Mouse (Mus musculus): ENCODE data around the gene Hecw1.

The Hecw1 gene

DNA sequence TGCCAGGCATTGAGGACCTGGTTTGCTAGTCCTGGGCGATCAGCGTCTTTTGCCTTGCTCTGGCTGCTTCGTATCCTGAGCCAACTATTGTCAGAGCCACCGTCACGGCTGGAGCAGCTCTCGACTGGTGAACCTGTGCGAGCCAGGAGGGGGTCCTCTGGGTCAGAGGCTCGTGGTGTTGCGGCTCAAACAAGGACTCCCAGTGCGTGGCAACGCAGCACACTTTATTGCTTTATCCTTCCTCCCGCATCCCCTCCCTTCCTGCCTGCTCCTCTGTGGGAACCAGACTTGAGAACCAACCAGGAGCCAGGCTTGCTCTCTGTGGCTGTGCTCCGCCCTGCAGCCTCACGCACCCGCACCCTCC, at the start of gene Hecw1:
TSS of gene Hecw1 (minus strand) at position 323 of the 364 bp plus-strand sequence.
- peak; percentile 70 to 81 for DNase-seq (ENCODE audit: low spot score in 2 of 2)

DNA sequence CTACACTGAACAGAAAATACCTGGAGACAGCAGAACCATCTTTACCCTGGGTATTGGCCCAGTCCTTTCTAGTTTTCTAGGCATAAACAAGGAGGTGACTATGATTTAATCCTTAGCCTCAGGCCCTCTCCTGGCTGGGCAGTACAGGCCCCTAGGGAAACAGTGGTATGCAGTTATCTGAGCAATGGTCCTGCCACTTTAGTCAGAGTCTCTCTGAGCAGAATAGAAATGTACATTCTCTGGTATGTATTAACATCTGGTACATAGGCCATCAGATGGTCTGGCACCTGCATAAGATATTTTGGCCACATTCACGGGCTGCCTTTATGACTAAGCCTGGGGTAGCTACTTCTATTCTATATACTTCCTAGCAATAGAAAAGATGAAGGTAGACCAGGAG, 38.3 kb upstream of the Hecw1 start:
- no peak for DNase-seq (ENCODE audit: low spot score in 2 of 2)

DNA sequence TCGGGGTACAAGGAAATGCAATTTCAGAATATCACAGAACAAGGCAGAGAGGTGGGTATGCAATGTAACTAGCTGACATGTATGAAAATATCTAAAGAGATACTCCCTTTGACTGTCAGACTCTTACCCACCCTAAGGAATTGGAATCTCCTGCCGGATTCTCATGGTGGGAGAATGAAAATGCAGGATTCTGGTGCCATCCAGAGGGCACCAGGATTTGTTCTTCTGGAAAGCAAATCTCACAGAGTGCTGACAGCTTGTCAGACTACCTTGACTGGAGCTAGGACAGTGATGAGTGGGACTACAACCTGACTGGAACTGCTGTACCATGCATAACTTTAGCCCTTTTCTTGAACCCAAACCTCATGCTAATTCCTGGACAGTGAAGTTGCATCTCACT, 29.6 kb upstream of the Hecw1 start:
- DNase-seq (ENCODE audit: low spot score in 2 of 2) = peak in 1 of 2 experiments; percentile 20

DNA sequence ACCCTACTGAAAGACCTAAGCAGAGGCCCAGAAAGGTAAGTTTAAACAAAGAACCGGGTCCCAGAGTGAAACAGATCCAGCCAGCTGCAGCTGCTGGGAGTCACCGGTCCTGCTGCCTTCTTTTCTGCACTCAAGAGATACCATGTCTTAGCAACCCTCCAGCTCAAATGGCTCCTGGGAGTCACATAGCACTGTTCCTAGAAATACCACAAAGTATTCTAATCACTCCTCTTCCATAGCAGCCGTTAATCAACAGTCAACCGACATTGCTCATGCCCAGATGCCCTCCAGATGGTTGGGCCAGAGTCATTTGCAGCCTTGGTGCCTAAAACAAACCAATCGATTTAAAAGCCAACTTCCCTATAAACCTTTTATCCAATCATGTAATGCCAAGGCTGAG, 19.8 kb upstream of the Hecw1 start:
- no peak for DNase-seq (ENCODE audit: low spot score in 2 of 2)

DNA sequence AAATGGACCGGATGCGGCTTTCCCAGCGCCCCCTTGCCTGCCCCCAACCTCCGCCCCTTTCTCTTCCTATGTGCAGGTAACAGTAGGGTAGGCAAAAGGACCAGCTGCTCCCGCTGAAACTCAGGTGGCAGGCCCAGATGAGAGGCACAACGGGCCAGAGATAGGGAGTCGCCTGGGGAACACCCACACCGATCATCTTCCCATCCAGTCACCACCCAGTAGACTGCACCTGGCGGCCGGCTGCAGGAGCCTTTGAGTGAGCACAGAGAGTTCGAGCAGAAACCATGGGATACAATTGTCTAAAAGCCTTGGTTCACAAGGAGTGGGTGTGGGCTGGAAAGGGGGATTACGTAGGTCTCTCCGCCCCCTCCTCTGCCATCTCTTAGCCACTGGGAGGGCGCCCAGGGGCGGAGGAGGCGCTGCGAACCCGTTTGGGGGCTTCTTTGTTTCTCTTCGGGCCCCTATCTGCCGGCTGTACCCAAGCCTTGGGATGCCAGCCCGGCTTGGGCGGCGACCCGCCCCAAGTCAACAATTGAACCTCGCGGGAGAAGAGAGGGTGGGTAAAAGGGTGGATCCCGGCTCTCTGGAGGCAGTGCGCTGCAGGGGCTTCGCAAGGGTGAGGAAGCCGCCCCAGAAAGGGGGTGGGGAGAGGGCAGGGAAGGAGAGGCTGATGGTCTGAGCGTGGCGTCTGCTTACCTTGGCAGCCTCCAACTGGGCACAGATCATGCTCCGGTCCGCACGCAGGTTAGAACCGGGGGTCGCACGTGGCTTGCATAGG, 711 bp downstream of the Hecw1 start:
- DNase-seq (ENCODE audit: low spot score in 2 of 2) = peak; percentile 64 to 66

DNA sequence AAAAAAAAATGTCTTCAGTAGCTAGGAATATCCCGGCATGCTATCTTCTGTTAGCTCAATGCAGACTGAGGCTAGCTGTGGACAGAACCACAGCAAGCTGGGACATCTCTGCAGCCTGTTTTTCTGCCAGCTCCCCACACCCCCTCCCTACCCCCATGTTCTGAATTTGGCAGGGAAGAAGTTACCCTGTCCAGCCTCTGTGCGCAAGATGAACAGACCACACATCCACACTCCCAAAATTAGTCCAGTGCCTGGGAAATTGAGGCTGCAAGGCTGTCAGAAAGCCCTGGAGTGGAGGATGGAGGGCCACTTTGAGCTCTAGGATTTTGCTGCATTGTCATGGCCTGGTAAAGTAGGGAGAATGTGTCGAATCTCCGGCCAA, 1.3 kb downstream of the Hecw1 start:
- peak in 1 of 2 experiments; percentile 54 for DNase-seq (ENCODE audit: low spot score in 2 of 2)

DNA sequence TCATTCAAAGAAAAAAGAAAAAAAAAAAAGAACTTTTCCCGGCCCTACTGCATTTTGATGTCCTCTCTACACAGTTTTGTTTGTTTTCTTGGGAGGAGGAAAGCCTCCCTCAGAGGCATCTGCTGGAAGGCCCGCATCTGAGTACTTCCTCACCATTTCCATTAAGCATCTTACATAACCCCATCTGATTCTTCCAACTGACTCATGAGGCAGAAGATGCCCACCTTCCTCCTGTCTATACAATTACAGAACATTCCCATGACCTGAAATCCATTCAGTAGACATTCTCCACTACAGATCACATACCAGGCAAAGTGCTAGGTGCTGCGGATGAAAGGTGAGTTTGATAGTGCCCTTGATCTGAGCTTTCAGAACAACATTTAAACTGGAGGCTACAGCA, 3.4 kb downstream of the Hecw1 start:
- DNase-seq (ENCODE audit: low spot score in 2 of 2) = peak in 1 of 2 experiments; percentile 38

DNA sequence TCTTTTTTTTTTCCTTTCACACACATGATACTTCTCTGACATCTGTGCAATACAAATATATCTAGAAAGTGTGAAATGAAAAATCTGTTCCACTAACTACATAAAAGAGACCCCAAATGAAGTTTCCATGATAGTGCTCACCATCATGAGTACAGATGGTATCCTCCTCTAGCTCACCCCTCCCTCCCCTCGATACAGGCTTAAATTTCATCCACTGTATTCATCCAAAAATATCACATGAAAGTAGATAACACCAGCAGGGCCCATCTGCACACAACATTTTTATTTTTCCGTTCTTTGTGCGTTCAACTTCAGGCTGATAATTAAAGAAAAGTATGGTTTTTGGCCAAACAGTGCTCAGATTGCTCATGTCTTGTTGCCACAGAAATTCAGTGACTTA, 5.5 kb downstream of the Hecw1 start:
- peak in 1 of 2 experiments; percentile 37 for DNase-seq (ENCODE audit: low spot score in 2 of 2)

DNA sequence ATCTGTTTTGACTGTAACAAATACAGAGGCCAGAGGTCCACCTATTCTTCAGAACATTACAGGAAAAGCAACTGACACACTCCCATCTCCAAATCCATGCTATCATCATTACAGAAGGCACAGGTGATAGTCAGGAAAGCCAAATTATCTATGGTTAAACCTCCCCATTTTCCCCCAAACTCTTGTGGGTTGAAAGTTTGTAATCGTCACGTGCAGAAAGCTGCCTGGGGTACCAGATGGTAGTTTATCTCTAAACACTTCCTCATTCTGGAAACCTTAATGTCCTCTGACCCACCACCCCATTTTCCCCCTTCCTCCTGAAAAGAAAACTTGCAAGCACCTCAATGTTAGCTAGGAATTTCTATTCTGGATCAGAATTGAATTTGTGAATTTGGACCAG, 7.9 kb downstream of the Hecw1 start:
- DNase-seq (ENCODE audit: low spot score in 2 of 2) = no peak

DNA sequence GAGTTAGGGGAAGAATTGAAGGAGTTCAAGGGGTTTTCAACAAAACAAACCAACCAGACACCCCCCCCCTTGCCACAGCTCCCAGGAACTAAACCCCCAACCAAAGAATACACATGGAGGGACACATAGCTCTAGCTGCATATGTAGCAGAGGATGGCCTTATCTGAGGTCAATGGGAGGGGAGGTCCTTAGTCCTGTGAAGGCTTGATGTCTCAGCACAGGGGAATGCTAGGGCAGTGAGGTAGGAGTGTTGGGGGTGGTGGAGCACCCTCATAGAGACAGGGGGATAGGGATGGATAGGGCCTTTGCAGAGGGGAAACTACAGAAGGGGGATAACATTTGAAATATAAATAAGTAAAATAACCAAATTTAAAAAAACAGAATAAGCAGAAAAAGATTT, 9.1 kb downstream of the Hecw1 start:
- no peak for DNase-seq (ENCODE audit: low spot score in 2 of 2)

DNA sequence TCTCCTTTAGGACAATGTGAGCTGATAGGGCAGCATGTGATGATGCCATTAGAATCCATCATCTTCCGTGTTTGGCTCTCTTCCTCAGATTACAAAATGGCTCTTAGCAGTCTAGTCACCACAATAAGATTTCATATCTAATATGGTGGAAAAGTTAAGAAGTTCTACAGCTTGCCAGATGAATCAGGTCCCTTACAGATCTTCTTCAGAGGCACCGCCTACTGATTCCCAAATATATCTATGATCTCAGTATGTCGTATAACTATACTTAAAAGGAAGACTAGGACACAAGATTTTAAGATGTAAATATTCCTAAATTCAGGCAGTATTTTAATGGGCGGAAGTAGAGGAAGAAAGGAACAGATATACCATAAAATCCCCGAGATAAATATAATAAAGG, 16.3 kb downstream of the Hecw1 start:
- no peak for DNase-seq (ENCODE audit: low spot score in 2 of 2)

DNA sequence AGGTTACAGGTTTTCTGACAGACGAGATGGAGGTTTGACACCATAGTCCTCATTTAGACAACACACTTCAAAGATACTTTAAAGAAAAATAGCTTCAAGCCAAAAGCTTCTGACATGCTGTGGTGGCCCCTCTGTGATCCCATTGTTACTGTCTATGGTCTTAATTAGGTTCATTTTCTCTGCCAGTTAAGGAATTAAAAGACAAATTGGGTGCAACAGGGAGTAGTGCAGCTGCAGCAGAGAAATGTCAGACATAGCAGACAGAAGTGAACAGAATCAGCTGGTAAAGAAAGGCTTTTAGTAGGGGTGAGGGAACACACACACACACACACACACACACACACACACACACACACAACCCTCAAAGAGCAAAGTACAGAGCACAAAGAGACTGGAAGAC, 22.8 kb downstream of the Hecw1 start:
- DNase-seq (ENCODE audit: low spot score in 2 of 2) = no peak

DNA sequence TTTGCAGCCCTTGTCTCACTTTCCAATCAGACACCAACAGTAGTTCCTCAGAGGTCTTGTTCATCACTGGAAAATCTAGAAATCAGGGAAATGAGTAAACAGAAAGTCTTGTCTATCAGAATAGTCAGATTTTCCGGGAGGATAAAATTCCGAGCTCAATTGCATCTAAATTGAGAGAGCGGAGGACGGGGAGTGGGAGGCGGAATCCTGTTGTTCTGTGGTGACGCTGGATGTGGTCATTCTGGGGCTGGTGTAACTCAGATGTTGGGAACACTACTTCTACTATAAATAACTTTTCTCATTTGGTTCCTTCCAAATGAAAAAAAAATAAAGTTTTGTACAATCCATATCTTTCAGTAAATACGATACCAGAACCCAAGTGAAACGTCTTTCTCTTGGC, 24.2 kb downstream of the Hecw1 start:
- DNase-seq (ENCODE audit: low spot score in 2 of 2) = peak in 1 of 2 experiments; percentile 47

DNA sequence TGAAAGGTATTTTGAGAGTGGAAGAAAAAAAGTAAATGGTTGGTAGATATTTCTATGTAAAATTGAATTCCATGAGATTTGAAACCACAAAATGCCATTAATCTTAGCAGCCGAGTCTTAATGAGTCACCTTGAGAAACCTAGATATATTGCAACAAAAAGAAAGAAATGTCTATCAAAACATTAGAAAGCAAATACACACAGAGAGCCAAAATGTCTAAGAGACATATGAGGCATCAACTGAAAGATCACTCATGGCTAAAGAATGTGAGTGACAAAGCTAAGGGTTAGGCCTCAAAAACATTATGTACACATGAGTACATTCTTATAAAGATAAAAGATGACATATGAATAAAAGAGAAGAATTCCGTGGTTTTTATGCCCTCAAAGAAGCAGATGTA, 26.1 kb downstream of the Hecw1 start:
- DNase-seq (ENCODE audit: low spot score in 2 of 2) = no peak

DNA sequence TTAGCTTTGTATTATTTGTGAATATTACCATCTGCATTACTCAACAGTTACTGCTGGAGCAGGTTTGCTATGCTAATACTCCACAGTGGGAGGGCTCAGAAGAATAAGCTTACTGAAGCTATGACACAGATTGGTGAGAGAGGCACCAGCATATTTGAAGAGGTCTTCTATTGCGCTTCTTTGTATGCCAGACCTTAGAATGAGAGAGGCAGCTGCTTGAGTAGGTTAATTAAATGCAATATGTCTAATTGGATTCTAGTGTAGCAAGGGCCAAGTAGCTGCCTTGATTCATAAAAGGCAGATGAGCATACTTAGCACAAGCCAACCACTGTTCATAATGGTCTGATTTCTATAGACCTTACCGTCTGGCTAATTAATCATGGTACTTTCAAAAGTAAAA, 35.2 kb downstream of the Hecw1 start:
- DNase-seq (ENCODE audit: low spot score in 2 of 2) = no peak

DNA sequence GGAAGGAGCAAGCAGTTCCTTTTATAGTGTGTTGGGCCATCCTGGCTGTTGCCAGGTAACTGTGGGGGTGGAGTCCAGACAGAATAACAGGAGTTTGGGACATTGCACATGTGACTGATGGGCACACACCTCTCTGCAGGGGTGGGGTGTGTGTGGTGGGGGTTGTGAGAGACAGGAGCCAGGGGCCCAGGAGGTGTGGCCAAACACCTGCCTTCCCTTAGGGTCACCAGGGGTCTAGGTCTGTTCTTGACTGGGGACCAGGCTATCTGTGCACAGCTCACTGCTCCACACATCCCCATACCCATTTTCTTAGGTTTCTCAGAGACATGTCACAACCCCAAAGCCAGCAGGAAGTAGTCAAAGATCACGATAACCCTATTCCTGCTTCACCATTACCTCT, 51.9 kb downstream of the Hecw1 start:
- DNase-seq (ENCODE audit: low spot score in 2 of 2) = no peak

DNA sequence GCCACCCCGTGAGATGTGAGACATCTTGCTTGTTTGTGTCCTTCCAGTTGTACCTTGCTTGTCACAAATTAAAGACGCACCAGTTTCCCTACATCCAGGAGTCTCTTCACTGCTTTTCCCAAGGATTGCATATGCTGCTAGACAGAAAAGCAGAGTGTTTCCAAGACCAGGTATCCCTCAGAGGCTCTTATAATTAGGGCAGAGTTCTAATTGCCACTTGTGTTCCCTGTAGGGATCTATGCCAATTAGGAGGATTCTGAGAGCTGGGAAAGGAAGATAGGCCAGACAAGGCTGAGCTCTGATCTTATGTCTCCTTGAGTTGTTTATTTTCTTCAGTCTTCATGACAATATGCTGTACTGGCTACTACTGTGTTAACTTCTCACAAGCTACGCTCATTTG, 55.5 kb downstream of the Hecw1 start:
- no peak for DNase-seq (ENCODE audit: low spot score in 2 of 2)

DNA sequence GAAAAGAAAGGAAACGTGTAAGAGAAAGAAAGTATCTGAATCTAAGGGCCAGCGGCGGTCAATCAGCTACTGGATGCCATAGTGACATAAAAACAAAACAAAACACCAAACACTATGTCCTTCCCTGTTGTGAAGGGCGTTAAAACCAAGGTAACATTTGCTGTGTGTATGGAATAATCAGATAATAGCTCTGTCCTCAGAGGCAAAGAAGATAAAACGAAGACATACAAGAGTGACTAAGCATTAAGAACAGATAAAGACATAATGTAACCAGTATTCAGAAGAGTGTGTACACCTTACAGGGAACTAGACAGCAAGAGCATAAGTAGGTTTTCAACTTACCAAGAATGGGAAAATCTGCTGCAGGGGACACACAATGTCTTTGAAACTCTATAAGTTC, 62.0 kb downstream of the Hecw1 start:
- no peak for DNase-seq (ENCODE audit: low spot score in 2 of 2)

DNA sequence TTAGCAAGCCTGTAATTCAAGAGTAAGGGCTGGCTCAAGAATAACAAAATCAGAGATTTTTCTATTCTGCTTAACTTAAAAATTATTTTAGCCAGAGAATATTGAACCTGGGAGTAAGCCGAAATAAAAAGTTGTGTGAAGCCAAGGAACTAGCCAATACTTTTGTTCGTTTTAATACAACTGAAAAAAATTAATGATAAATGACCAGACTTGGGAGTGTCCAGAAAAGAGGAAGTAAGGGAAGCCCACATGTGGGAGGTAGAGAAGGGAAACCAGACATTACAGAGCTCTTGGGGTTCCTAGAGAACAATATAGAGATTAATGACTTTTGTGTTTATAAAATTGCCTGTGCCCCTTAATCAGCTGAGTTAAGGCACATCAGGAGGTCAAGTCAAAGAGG, 66.0 kb downstream of the Hecw1 start:
- no peak for DNase-seq (ENCODE audit: low spot score in 2 of 2)

DNA sequence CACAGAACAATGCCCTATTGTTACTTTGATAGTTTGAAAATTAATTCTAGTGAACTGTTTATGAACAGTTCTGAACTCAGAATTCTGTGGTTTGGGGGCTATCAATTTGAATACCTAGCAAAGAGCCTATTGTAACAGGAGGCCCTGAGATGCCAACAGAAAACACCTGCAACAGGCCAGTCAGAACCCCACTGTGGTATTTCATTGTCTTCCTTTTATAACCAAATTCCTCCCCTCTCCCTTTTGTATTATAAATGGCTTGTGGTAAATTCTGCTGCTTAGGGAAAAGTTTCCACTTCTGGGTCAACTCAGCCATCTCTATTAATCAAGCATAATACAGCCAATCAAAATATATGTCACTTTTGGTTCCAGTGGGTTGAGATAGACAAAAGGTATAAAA, 83.5 kb downstream of the Hecw1 start:
- DNase-seq (ENCODE audit: low spot score in 2 of 2) = no peak

DNA sequence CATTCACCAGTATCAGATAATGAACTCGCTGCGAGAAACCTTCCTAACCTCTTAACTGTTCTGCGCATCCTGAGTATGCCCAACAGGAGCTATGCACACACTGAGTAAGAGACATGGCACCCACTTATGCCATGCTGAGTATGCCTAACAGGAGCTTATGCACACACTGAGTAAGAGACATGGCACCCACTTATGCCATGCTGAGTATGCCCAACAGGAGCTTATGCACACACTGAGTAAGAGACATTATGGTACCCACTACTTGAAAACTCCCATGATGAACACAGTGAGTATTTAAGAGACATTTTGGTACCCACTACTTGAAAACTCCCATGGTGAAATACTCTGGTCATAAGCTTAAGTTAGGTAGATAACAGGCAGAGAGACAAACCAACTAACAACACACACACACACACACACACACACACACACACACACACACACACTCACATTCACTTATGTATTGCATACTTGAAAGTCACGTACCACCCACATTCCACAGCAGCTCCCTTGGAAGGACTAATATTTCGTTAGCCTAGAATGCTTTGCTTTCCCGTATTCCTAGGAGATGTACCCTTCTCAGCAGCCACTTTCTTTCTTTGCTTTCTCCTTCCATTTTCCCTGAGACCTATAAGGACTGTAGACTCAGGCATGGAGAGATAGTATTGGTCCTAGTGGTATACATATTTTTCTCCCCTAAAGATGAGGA, 94.0 kb downstream of the Hecw1 start:
- no peak for DNase-seq (ENCODE audit: low spot score in 2 of 2)

DNA sequence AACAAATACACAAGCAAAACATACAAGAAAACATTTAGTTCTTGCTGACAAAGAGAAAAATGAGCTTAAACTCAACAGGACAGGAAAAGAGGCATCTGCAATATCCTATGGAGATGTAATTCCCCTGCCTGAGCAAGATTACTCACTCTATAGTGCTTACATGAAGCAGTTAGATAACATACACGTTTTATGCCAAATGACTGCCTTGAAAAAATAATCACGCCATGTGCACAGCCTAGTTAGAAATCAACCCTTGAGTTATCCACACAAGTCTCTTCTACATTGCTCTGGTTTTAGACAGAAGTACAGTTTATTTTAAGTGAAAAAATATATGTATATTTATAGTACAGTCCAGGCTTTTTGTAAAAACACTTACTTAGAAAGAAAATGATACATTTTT, 98.2 kb downstream of the Hecw1 start:
- peak in 1 of 2 experiments; percentile 59 for DNase-seq (ENCODE audit: low spot score in 2 of 2)

DNA sequence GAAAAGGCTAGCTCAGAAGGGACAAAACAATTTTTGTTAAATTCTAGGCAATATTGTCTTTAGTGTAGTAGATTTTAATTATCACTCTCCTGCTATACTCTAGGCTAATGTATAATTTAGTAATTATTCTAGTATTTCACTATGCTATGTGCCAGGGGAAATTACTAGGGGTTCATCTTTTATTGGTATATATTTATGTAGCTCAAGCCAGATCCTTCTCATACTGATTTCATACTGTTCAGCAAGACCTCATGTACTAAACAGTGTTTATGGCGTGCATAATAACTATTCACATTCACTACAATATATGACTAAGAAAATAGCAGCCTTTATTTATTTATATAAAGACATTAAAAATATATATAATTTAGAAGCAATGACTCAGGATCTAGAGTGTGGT, 109.6 kb downstream of the Hecw1 start:
- DNase-seq (ENCODE audit: low spot score in 2 of 2) = no peak

DNA sequence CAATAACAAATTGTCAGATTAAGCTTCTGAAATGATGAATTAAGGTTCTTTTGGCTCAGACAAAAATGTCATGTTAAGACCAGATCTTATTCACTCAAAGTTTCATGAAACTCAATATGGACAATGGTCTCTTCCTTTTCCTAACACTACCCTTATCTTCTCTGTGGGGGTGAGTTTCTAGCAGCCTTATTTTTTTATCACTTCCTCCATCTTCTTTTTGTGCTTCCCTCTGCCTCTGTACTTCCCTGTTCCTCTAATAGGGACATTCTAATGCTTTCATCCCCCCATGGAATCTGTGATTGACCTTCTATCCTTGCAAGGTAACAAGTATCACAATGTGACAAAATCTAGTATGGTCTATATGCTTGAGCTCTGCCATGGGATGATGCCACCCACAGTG, 148.6 kb downstream of the Hecw1 start:
- DNase-seq (ENCODE audit: low spot score in 2 of 2) = no peak
